Mouse (Mus musculus): ENCODE measurements around the gene Casp7.
"Not testable (repeated sequence)": the region's sequence is repeated elsewhere in the genome, so short reads cannot be mapped to it uniquely, and the experiment has no call there.

Casp7 gene

GRCm38 (mm10) chr19:56396669-56397621, at the start of gene Casp7:
Gene Casp7 (plus strand): TSS chr19:56397129.
- peak; percentile 13 to 27 for DNase-seq

- DNase-seq = no peak
Measured at GRCm38 (mm10) chr19:56349295-56349694, 47.6 kb upstream of the Casp7 start.

DNA sequence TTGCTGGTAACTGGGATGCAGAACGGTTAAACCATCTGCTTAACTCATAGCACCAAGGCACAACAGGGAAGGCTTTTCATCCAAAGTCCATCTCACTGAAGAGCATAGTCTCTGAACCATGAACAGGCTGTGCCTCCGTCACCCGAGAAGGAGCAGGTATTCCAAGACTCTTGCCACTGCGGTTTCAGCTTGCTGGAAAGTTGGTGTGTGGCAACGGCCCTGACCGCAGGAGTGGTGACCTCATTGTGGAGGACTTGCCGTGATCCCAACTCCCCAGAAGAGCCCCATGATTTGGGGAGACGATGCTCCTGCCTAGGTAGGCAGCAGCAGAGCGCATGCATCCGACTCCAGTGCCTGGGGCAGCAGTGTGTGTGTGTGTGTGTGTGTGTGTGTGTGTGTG, 43.2 kb upstream of the Casp7 start:
- DNase-seq = no peak

DNA sequence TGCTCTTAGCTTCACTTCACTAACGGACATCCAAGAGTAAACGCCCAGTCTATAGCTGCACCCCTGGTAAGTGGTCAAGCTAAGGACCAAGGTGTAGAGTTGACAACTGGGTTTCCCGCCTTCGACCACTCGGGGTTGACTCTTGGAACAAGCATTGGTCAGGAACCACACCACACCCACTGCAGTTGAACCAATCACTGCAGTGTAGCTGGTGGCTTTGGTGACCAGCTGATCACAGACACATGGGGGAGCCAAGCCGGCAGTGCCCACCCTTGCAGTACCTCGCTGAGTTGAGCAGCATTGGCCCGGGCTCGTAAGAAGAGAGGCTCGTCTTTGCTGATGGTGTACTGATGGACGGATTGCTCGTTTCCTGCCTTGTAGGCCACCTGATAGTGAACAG, 41.7 kb upstream of the Casp7 start:
- DNase-seq = no peak

GRCm38 (mm10) chr19:56356480-56357373, 40.2 kb upstream of the Casp7 start:
- DNase-seq = peak; percentile 15 to 25

GRCm38 (mm10) chr19:56357374-56357708, 39.6 kb upstream of the Casp7 start:
- DNase-seq = not testable (repeated sequence)

GRCm38 (mm10) chr19:56358890-56359289, 38.0 kb upstream of the Casp7 start:
- DNase-seq = no peak

GRCm38 (mm10) chr19:56363721-56364460, 33.0 kb upstream of the Casp7 start:
- no peak for DNase-seq

- no peak for DNase-seq
Measured at GRCm38 (mm10) chr19:56364563-56364962, 32.4 kb upstream of the Casp7 start.

GRCm38 (mm10) chr19:56366168-56366567, 30.8 kb upstream of the Casp7 start:
- no peak for DNase-seq

DNA sequence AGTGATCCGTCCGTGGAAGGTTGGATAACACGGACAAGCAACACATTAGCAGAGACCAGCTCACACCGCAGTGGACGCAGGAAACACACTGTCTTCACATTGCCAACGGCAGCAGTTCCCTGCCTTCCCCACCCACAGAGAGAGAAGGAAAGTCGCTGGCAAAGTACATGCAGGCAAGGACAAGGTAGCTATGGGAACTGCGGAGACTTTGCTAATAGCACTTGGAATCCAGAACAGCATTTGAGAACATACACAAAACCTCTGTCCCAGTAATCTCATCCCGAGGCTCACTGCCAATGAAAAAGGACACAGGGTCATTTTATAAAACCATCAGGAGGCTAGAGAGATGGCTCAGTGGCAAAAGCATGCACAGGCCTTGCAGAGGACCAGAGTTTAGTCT, 30.3 kb upstream of the Casp7 start:
- no peak for DNase-seq

- DNase-seq = no peak
Measured at GRCm38 (mm10) chr19:56367778-56368177, 29.2 kb upstream of the Casp7 start.

- no peak for DNase-seq
Measured at GRCm38 (mm10) chr19:56368912-56369311, 28.0 kb upstream of the Casp7 start.

GRCm38 (mm10) chr19:56370389-56371150, 26.4 kb upstream of the Casp7 start:
- no peak for DNase-seq

DNA sequence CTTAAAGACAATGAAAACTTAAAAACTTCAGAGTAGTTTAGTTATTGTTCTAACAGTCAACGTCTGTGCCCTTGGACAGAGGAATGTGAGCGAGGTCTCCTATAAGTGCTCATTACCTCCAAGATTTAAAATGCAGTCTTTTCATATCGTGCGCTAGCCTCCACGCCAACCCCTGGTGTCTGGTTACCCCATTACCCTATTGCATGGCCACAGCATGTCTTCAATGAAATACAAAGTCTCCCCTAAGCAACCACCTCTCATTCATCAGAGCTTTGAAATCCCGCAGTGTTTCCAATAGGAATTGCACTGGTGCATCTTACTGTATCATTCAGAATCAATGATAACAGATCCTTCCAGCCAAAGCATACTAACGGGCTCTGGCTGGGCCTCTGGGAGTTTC, 24.7 kb upstream of the Casp7 start:
- DNase-seq = no peak

GRCm38 (mm10) chr19:56373246-56373645, 23.7 kb upstream of the Casp7 start:
- no peak for DNase-seq

DNA sequence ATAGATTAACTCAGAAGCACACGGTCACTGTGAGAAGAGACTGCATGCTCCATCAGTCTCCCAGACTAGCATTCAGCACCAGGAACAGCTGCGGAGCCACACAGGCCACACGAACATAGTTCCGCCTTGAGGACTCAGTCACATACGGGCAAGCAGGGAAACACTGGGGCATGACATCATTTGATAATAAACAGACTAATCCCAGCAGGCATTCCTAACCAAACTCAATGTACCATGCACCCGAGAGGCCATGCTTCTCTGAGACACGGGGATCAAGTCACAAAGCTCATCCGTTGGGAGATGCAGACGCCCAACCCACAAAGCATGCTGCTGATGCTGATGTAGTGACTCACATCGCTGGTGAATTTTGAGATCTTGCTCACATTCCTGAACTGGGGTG, 22.9 kb upstream of the Casp7 start:
- DNase-seq = no peak

GRCm38 (mm10) chr19:56378007-56378406, 18.9 kb upstream of the Casp7 start:
- no peak for DNase-seq

GRCm38 (mm10) chr19:56378554-56379172, 18.3 kb upstream of the Casp7 start:
- no peak for DNase-seq

- no peak for DNase-seq
Measured at GRCm38 (mm10) chr19:56380341-56380740, 16.6 kb upstream of the Casp7 start.

GRCm38 (mm10) chr19:56381407-56381806, 15.5 kb upstream of the Casp7 start:
- DNase-seq = no peak

DNA sequence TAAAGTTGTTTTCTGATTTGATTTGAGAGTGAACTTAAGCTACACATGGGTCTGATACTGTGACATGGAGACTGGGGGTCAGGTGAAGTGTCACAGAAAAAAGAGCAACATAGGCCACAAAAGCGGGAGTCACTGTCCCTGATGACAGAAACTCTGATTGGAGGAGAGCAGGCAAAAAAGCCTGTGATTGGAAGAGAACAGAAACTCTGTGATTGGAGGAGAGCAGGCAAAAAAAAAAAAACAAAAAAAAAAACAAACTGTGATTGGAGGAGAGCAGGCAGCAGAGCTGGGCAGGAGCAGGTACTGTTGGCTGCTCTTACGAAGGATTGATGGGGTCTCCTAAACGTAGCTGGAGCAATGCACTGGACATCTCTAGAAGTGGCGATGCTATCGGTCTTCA, 11.4 kb upstream of the Casp7 start:
- no peak for DNase-seq

Data from cerebellum, adult 18-20 months (tissue).